Mouse (Mus musculus) intestine, embryonic 15.5 days (tissue): ENCODE results near the gene Pla1a. TPM values are rescaled to one million over a fixed set of nuclear protein-coding genes. Genes with fewer than 3 reads are reported as not detected.
A peak's percentile ranks its signal among the peaks of the same experiment; 100 is the strongest.

Source experiments
- ATAC-seq: fragments of 200-750 bp; cut with Nextera tagmentation; 2 replicates; pipeline ENCODE4 v1.8.0; 2017; ENCODE audit warnings: moderate TSS enrichment, moderate library complexity
- H3K27ac ChIP-seq: fragments of 300-500 bp; sonication (generic); 2 replicates; pipeline ENCODE4 v1.5.1; 2015; ENCODE audit warnings: mild to moderate bottlenecking, inconsistent platforms
- H3K27me3 ChIP-seq: fragments of 300-500 bp; sonication (generic); replicated peaks from 2 replicates; pipeline ENCODE4 v1.6.1; 2015; ENCODE audit warnings: inconsistent platforms
- H3K36me3 ChIP-seq: fragments of 300-500 bp; sonication (generic); 2 replicates; pipeline ENCODE4 v1.6.1; 2015; ENCODE audit warnings: inconsistent platforms
- H3K4me1 ChIP-seq: fragments of 300-500 bp; sonication (generic); replicated peaks from 2 replicates; pipeline ENCODE4 v1.6.1; 2015; ENCODE audit warnings: inconsistent platforms
- H3K4me2 ChIP-seq: fragments of 300-500 bp; sonication (generic); replicated peaks from 2 replicates; pipeline ENCODE4 v1.6.1; 2015; ENCODE audit warnings: mild to moderate bottlenecking, inconsistent platforms
- H3K4me3 ChIP-seq: fragments of 300-500 bp; sonication (generic); replicated peaks from 2 replicates; pipeline ENCODE4 v1.5.1; 2015; ENCODE audit warnings: inconsistent platforms
- H3K9ac ChIP-seq: fragments of 300-500 bp; sonication (generic); 2 replicates; pipeline ENCODE4 v1.6.1; 2015; ENCODE audit warnings: inconsistent platforms
- H3K9me3 ChIP-seq: fragments of 300-500 bp; sonication (generic); 2 replicates; pipeline ENCODE4 v1.6.1; 2016; ENCODE audit warnings: inconsistent platforms
- WGBS: fragments of 180-500 bp; shearing (Covaris S2); methylation state at CpG from one replicate; pipeline ENCODE4 v1.1.7; 2015; 5-methylcytosine and 5-hydroxymethylcytosine counted together
- polyA plus RNA-seq: library from polyadenylated mRNA; unstranded; fragments of >200 nt; fragmentation: Nextera tagmentation; extraction: Ambion mirVana; gene quantifications from 2 replicates; pipeline ENCODE4 v1.2.1, GENCODE M21; 2015

The Pla1a gene
- polyA plus RNA-seq, 1 experiment from 2014 or later: 1.3 TPM

DNA sequence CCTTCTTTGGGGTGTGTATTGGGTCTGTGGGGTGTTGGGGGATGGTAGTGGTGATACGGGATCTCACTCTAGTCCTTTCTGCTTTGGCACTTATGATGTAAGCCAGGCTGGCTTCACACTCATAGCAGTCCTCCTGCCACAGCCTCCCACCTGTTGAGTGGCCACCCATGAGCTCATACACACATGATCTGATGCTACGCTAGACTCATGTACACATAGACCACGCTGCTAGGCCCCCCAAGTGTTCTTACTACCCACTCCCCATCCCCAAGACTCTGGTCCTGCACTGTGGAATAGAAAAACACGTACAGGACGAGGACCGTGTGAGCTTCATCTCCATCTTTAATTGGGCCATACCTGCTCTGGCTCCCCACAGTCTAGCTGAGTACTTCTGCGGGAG lies 63.9 kb downstream of the Pla1a start:
- Histone ChIP-seq H3K4me3 (no peak overlapping the region), H3K4me1 (no peaks in the 10 kb centered on the region), H3K27ac (no peak overlapping the region), H3K27me3 (no peaks in the 10 kb centered on the region), H3K4me2 (no peak overlapping the region), H3K9me3 (no peaks in the 10 kb centered on the region), H3K36me3 (no peaks in the 10 kb centered on the region), H3K9ac (no peak overlapping the region)
- 85% methylated on average over 7 of the region's 7 CpGs for WGBS
- ATAC-seq: no peak

DNA sequence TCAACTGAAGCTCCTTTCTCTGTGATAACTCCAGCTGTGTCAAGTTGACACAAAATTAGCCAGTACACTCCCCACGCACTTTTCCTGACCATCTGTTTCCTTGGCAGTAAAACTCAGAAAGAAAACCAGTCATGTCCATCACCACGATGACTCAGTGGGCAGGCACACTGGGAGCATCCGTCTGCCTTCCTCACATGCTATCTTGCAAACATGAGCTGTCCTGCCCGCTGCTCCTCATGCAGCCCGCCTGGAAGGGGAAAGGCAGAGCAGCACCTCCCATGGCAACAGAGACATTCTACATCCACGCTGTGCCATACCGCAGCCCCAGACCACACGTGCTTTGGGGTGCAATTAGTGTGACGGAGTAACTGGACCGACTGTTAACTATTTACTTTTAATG lies 64.6 kb downstream of the Pla1a start:
- H3K4me3 ChIP-seq: no peak overlapping the region
- ATAC-seq: no peak
- H3K36me3 ChIP-seq: no peaks in the 10 kb centered on the region
- H3K9me3 ChIP-seq: no peaks in the 10 kb centered on the region
- H3K9ac ChIP-seq: no peak overlapping the region
- H3K4me2 ChIP-seq: no peak overlapping the region
- no peak overlapping the region for H3K27ac ChIP-seq
- 56% methylated on average over 10 of the region's 10 CpGs for WGBS
- H3K4me1 ChIP-seq: no peaks in the 10 kb centered on the region
- no peaks in the 10 kb centered on the region for H3K27me3 ChIP-seq

DNA sequence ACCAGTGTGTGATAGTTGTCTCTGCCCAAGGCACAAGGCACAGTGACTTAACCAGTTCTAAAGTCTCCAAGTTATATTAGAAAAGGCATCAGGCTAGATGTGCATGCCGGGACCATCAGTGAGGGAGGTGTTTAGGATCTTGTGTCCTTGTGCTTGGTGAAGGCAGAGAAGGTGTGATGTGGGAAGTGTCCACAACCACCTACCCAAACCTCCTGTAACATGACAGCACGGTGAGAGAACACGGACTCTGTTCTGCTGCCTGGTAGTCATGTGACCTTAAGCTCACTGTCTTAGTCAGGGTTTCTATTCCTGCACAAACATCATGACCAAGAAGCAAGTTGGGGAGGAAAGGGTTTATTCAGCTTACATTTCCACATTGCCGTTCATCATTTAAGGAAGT lies 66.7 kb downstream of the Pla1a start:
- 81% methylated on average over 4 of the region's 4 CpGs for WGBS
- H3K27me3 ChIP-seq: no peaks in the 10 kb centered on the region
- no peaks in the 10 kb centered on the region for H3K36me3 ChIP-seq
- no peak overlapping the region for H3K27ac ChIP-seq
- no peak overlapping the region for H3K9ac ChIP-seq
- H3K4me1 ChIP-seq: peaks cover 10% of the 10 kb centered on the region; the same call in 1 of the 2 replicates
- H3K9me3 ChIP-seq: no peaks in the 10 kb centered on the region
- no peak for ATAC-seq
- no peak overlapping the region for H3K4me2 ChIP-seq
- H3K4me3 ChIP-seq: no peak overlapping the region

DNA sequence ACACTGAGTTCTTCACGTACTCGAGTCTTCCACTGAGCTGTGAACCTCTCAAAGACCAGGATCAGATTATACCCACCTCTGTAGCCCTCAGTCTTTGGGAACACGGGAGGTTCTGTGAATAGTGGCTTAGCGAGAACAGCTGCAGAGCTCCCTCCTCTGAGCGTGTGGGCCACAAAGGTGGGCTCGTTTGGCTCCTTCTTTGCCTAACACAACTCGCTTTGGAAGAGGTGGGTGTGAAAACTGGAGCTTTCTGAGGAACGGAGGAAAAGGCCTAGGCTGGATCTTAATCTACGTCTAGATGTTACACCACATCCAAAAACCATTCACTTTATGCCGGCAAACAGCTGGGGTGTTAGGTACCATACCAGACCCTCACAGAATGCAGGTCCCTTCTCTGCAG lies 67.6 kb downstream of the Pla1a start:
- no peaks in the 10 kb centered on the region for H3K36me3 ChIP-seq
- no peak overlapping the region for H3K4me3 ChIP-seq
- H3K4me1 ChIP-seq: peaks cover 10% of the 10 kb centered on the region; the same call in 1 of the 2 replicates
- WGBS: 85% methylated on average over 10 of the region's 10 CpGs
- H3K9me3 ChIP-seq: no peaks in the 10 kb centered on the region
- H3K27ac ChIP-seq: no peak overlapping the region
- 0 out of 2 replicates have a peak overlapping the region, but pooled peaks have one; percentile 15 for H3K4me2 ChIP-seq
- no peak overlapping the region for H3K9ac ChIP-seq
- no peaks in the 10 kb centered on the region for H3K27me3 ChIP-seq
- ATAC-seq: no peak

DNA sequence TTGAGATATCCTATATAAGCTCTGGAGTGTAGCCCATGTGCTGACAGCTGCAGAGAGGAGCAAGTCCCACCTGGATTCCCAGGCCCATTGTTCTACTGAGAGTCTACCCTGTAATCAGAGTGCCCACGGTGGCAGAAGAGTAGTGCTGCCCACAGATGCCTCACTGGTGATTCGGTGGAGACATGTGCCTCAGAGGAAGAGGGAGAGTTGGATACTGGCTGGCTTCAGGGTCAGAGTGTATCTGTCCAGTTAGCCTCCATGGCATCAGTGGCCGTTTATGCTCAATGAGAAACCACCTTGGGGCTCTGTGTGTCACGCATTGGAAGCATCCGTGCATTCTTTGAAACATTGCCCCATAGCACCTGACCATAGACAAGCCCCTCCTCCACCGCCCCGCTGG lies 69.3 kb downstream of the Pla1a start:
- 56% methylated on average over 7 of the region's 7 CpGs for WGBS
- Histone ChIP-seq H3K4me1 (peaks cover 10% of the 10 kb centered on the region; the same call in 1 of the 2 replicates), H3K4me2 (peak overlapping the region; percentile 46), H3K9ac (no peak overlapping the region), H3K4me3 (peak overlapping the region; percentile 28), H3K27ac (no peak overlapping the region), H3K9me3 (no peaks in the 10 kb centered on the region), H3K36me3 (no peaks in the 10 kb centered on the region), H3K27me3 (no peaks in the 10 kb centered on the region)
- no peak for ATAC-seq

DNA sequence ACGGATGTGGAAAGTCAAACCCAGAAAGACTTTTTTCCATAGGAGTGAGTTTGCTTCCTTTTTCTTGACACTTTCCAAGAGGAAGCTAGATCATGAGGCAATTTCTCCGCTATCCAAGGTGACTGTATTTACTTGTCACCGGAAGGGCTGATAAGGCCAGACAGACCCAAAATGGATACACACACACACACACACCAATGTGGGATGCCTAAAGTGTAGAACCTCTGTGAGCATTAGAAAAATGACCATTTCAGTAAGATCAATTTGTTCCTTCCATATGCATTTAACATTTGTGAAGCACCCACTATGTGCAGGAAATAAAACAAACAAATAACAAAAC lies 69.7 kb downstream of the Pla1a start:
- peak overlapping the region; percentile 46 for H3K4me2 ChIP-seq
- peak overlapping the region; percentile 28 for H3K4me3 ChIP-seq
- no peaks in the 10 kb centered on the region for H3K27me3 ChIP-seq
- 47% methylated on average over 3 of the region's 3 CpGs for WGBS
- H3K4me1 ChIP-seq: peaks cover 10% of the 10 kb centered on the region; the same call in 1 of the 2 replicates
- no peaks in the 10 kb centered on the region for H3K36me3 ChIP-seq
- no peaks in the 10 kb centered on the region for H3K9me3 ChIP-seq
- H3K9ac ChIP-seq: 0 out of 2 replicates have a peak overlapping the region, but pooled peaks have one; percentile 28
- H3K27ac ChIP-seq: no peak overlapping the region
- no peak for ATAC-seq

DNA sequence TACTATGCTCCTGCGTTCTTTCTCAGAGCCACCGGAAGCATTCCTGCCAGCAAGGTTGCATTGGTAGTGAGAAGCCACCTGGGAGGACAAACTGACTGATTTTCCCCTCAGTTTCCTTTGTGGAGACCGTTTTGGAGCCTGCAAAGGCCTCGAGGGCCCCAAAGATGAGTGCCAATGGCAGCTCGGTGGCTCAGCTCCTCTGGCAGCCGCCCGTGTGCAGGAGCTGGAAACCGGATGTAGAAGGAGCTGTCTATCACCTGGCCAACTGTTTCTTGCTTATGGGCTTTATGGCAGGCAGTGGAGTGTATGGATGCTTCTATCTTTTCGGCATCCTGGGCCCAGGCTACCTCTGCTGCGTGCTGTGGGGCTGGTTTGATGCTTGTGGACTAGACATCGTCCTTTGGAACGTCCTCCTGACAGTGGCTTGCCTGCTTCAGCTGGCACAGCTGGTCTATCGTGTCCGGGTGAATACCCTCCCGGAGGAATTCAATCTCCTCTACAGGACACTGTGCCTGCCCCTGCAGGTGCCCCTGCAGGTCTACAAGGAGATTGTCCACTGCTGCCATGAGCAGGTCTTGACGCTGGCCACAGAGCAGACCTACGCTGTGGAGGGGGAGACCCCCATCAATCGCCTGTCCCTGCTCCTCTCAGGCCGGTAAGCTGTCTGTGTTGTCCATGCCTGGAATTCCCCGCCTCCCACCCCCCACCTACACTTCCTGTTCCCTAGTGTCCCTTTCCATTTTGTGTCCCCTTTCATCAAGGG lies 70.3 kb downstream of the Pla1a start:
- Histone ChIP-seq H3K4me1 (peaks cover 10% of the 10 kb centered on the region; the same call in 1 of the 2 replicates), H3K9me3 (no peaks in the 10 kb centered on the region), H3K27ac (peak overlapping the region; percentile 27), H3K27me3 (no peaks in the 10 kb centered on the region), H3K9ac (peak overlapping the region; percentile 28), H3K36me3 (no peaks in the 10 kb centered on the region), H3K4me3 (peak overlapping the region; percentile 28), H3K4me2 (peak overlapping the region; percentile 46)
- ATAC-seq: no peak
- WGBS: 50% methylated on average over 20 of the region's 20 CpGs

DNA sequence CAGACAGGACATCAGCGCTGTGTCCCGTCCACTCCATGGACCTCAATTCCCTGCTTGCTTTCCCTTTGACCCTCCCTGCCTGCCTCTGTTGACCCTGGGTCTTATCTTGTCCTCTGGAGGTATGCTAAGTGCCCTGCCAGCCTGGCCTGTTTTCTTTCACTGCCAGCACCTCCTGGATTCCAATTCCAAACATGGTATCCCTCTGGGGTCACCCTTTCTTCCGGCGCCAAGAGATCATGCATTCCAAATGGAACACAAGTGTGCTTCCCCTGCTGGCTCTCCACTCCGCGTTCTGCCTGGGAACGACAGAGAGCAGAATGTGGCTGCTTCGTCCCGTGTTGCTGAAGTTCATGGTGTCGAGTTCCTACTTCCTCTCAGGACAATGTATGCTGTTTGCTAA lies 71.0 kb downstream of the Pla1a start, which contains the start of gene Popdc2:
TSS of gene Popdc2 (plus strand) at position 277 of the 400 bp plus-strand sequence.
- Histone ChIP-seq H3K9me3 (no peaks in the 10 kb centered on the region), H3K4me2 (peak within 1 kb of the TSS; percentile 46), H3K4me1 (peaks cover 10% of the 10 kb centered on the region; the same call in 1 of the 2 replicates), H3K4me3 (peak within 1 kb of the TSS; percentile 28), H3K27me3 (no peaks in the 10 kb centered on the region), H3K9ac (peak within 1 kb of the TSS; percentile 28), H3K36me3 (no peaks in the 10 kb centered on the region), H3K27ac (peak within 1 kb of the TSS; percentile 27)
- WGBS: 17% methylated on average over 10 of the region's 10 CpGs
- peak; percentile 42; the same call in 1 of the 2 replicates for ATAC-seq

DNA sequence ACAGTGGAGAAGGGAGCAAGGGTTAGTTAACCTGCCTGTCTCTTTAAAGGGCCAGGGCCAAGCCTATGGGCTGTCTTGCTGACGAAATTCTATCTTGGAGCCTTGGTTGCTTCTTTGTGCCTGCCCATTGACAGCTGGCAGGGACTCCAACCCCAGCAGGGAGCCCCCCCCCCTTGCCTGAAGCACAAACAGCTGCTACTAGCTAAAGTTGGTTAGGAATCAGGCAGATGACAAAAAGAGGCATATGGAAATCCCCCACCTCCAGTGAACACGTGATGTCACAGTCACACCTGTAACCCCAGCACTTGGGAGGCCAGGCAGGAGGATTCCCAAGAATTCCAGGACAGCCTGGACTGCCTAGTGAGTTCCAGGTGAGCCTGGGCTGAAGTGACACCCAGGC lies 72.6 kb downstream of the Pla1a start:
- H3K4me3 ChIP-seq: no peak overlapping the region
- H3K4me2 ChIP-seq: no peak overlapping the region
- H3K27ac ChIP-seq: no peak overlapping the region
- no peaks in the 10 kb centered on the region for H3K27me3 ChIP-seq
- no peaks in the 10 kb centered on the region for H3K9me3 ChIP-seq
- 44% methylated on average over 2 of the region's 2 CpGs for WGBS
- no peaks in the 10 kb centered on the region for H3K36me3 ChIP-seq
- no peak overlapping the region for H3K9ac ChIP-seq
- peaks cover 10% of the 10 kb centered on the region; the same call in 1 of the 2 replicates for H3K4me1 ChIP-seq
- 0 out of 2 replicates have a peak, but pooled peaks have one; percentile 15 for ATAC-seq

DNA sequence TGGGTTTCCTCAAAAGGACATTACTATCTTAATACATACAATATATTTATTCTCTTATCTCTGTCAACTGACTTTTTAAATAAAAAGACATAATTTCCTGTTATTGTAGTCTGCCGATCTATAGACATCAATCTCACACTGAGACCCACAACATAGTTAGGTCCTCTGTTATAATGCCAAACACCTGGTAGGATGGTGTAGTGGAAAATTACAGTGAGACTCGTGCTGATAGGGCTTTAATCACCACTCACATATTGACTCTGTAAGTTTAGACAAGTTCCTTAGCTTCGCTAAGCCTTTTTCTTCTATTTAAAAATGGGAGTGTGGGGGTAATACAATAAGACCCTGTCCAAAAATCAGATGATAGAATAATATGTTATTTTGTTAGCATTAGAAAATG lies 73.1 kb downstream of the Pla1a start:
- H3K9me3 ChIP-seq: no peaks in the 10 kb centered on the region
- H3K4me2 ChIP-seq: no peak overlapping the region
- no peaks in the 10 kb centered on the region for H3K27me3 ChIP-seq
- peaks cover 10% of the 10 kb centered on the region; the same call in 1 of the 2 replicates for H3K4me1 ChIP-seq
- no peak overlapping the region for H3K9ac ChIP-seq
- H3K4me3 ChIP-seq: no peak overlapping the region
- WGBS: 74% methylated on average over 3 of the region's 3 CpGs
- H3K36me3 ChIP-seq: no peaks in the 10 kb centered on the region
- ATAC-seq: no peak
- H3K27ac ChIP-seq: no peak overlapping the region

DNA sequence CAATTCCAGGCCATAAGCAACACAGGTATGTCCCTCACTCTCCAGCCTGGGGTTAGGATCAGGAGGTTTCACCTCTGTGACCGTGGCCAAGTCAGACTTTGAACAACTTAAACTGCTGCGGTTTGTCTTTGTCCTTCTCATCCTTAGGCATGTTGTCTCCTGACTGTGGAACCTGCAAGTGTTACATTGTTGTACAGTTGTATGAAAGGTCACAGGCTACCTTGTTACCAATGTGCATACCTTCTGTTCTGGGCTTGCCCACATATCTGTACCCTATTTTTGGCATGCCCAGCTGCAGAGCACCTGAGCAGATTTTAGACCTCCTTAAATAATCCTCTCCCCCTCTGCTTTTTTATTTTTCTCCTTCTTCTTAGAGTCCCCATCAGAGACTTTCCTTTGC lies 73.7 kb downstream of the Pla1a start:
- no peak overlapping the region for H3K27ac ChIP-seq
- H3K4me1 ChIP-seq: peaks cover 10% of the 10 kb centered on the region; the same call in 1 of the 2 replicates
- H3K9ac ChIP-seq: no peak overlapping the region
- no peak overlapping the region for H3K4me2 ChIP-seq
- no peaks in the 10 kb centered on the region for H3K27me3 ChIP-seq
- no peaks in the 10 kb centered on the region for H3K9me3 ChIP-seq
- H3K4me3 ChIP-seq: no peak overlapping the region
- ATAC-seq: no peak
- WGBS: 84% methylated on average over 2 of the region's 2 CpGs
- H3K36me3 ChIP-seq: no peaks in the 10 kb centered on the region

DNA sequence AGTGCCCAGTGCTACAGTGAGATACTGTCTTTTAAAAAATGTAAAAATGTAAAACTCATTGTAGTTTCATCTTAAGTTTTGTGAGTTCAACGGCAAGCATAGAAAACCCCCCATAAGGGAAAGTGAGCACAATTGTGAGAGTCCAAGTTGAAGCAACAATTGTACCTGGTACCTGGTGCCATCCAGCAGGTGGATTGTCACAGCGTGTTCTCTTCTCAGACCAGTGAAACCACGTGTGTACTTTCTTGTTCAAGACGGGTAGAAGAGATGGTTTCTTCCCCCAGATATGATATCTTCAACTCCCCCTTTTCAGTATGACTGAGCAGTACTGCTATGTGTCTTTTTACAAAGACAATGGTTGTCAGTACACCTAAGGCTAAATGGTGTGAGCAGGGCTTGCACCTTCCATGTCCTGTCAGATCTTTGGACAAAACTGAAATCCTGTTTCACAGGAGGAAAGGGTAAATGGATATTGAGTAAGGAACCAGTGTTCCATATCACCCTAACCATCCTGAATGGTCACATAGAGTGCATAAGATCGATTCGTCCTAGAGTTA lies 74.6 kb downstream of the Pla1a start:
- Histone ChIP-seq H3K9me3 (no peaks in the 10 kb centered on the region), H3K27ac (no peak overlapping the region), H3K4me3 (no peak overlapping the region), H3K4me1 (peaks cover 10% of the 10 kb centered on the region; the same call in 1 of the 2 replicates), H3K4me2 (no peak overlapping the region), H3K27me3 (no peaks in the 10 kb centered on the region), H3K36me3 (no peaks in the 10 kb centered on the region), H3K9ac (no peak overlapping the region)
- WGBS: 82% methylated on average over 6 of the region's 6 CpGs
- no peak for ATAC-seq
